Mouse (Mus musculus) heart, embryonic 15.5 days (tissue): Measurements from ENCODE around the gene Zfp652. TPM values are rescaled to one million over a fixed set of nuclear protein-coding genes. Genes with fewer than 3 reads are reported as not detected.
"Not testable (repeated sequence)": the region's sequence is repeated elsewhere in the genome, so short reads cannot be mapped to it uniquely, and the experiment has no call there.

Source experiments
- ATAC-seq: fragments of 200-750 bp; cut with Nextera tagmentation; replicated peaks from 2 replicates; pipeline ENCODE4 v1.8.0; 2017; ENCODE audit warnings: low read depth, moderate TSS enrichment; ENCODE audit not compliant: insufficient number of reproducible peaks, insufficient read depth, low FRiP score
- H3K27ac ChIP-seq: fragments of 300-500 bp; sonication (generic); 2 replicates; pipeline ENCODE4 v1.5.1; 2015; ENCODE audit warnings: mild to moderate bottlenecking, inconsistent platforms
- H3K27me3 ChIP-seq: fragments of 300-500 bp; sonication (generic); 2 replicates; pipeline ENCODE4 v1.6.1; 2015; ENCODE audit warnings: inconsistent platforms
- H3K36me3 ChIP-seq: fragments of 300-500 bp; sonication (generic); 2 replicates; pipeline ENCODE4 v1.6.1; 2015; ENCODE audit warnings: mild to moderate bottlenecking, inconsistent platforms
- H3K4me1 ChIP-seq: fragments of 300-500 bp; sonication (generic); replicated peaks from 2 replicates; pipeline ENCODE4 v1.6.1; 2015; ENCODE audit warnings: inconsistent platforms
- H3K4me2 ChIP-seq: fragments of 300-500 bp; sonication (generic); 2 replicates; pipeline ENCODE4 v1.6.1; 2015; ENCODE audit warnings: inconsistent platforms, mild to moderate bottlenecking, moderate library complexity
- H3K4me3 ChIP-seq: fragments of 300-500 bp; sonication (generic); 2 replicates; pipeline ENCODE4 v1.5.1; 2015; ENCODE audit warnings: mild to moderate bottlenecking, inconsistent platforms
- H3K9ac ChIP-seq: fragments of 300-500 bp; sonication (generic); 2 replicates; pipeline ENCODE4 v1.6.1; 2015; ENCODE audit warnings: mild to moderate bottlenecking, inconsistent platforms
- H3K9me3 ChIP-seq: fragments of 300-500 bp; sonication (generic); replicated peaks from 2 replicates; pipeline ENCODE4 v1.6.1; 2016; ENCODE audit warnings: inconsistent platforms
- WGBS: fragments of 180-500 bp; shearing (Covaris S2); methylation state at CpG from one replicate; pipeline ENCODE4 v1.1.7; 2015; ENCODE audit warnings: mixed read lengths; 5-methylcytosine and 5-hydroxymethylcytosine counted together
- polyA plus RNA-seq: library from polyadenylated mRNA; unstranded; fragments of >200 nt; fragmentation: Nextera tagmentation; extraction: Ambion mirVana; gene quantifications from 2 replicates; pipeline ENCODE4 v1.2.1, GENCODE M21; 2015

Zfp652 gene
- polyA plus RNA-seq, result 12.9 and 14.3 TPM in 2 replicates

DNA sequence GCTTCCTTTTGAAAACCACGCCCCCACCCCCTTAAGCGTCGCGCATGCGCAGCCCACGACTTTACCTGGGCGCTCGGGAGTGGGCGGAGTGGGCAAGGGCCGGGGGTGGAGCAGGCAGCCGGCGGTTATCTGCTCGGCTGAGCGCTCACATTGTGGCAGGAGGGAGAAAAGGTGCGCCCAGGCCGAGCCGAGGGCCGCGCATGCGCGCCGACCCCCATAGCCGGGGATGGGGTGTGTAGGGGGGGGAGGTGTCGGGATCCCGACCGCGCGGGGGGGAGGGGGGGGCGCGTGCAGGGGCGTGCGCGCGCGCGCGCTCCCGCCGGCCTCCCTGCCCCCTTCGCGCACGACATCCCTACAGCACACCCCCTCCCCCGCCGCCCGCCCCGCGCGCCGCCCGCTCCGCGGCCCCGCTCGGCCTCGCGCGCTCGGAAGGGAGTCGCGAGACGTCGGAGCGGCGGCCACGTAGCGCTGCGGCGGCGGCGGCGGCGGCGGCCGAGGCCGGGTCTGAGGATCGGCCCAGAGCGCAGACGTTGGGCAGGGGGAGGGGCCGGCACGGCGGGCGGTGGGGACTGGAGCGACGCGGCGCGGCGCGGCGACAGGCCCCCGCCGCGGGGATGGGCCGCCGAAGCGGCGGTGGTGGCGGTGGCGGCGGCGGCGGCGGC lies at the start of gene Zfp652:
Gene Zfp652, plus strand, starts transcription at position 111 of the 662 bp plus-strand sequence.
- Histone ChIP-seq H3K4me3 (peak within 1 kb of the TSS; percentile 95), H3K4me1 (peaks cover 34% of the 10 kb centered on the region), H3K4me2 (peak within 1 kb of the TSS; percentile 93), H3K9ac (peak within 1 kb of the TSS; percentile 98), H3K36me3 (no peaks in the 10 kb centered on the region), H3K27ac (peak within 1 kb of the TSS; percentile 96), H3K9me3 (no peaks in the 10 kb centered on the region), H3K27me3 (no peaks in the 10 kb centered on the region)
- 2% methylated on average over 28 of the region's 103 CpGs for WGBS
- peak; percentile 91 for ATAC-seq

DNA sequence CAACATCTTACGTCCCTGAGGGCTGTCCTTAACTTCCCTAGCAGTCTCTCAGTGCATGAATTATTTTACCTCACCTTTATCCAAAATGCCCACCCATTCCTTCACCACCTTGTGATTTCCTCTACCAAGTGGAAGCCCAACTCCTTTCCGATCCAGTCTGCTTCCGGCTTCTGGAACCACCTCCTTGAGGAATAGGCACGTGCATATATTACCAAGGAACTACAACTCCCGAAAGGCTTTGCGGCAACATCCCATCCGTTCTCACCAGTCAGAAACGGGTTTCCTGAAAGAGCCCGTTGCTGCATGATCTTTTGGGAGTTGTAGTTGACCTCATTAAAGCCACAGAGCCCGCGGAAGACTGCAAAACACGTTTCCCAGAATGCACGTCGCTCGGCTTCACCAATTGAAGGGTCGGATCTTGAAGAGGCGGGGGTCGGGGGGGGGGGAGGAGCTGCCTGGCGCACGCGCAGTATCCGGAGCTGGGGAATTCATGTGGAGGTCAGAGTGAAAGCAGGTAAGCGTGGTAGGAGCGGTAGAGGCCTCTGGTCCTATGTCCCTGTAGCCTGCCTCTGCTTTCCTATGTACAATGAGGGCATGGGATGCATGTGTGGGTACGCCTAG lies 45.8 kb upstream of the Zfp652 start, which contains the start of gene Phb:
Gene Phb, plus strand, starts transcription at position 429 of the 621 bp plus-strand sequence.
- WGBS, result 1% methylated on average over 25 of the region's 25 CpGs
- peaks cover 27% of the 10 kb centered on the region for H3K36me3 ChIP-seq
- peak within 1 kb of the TSS; percentile 73 for H3K9ac ChIP-seq
- H3K4me1 ChIP-seq, result peaks cover 11% of the 10 kb centered on the region
- H3K4me3 ChIP-seq, result peak within 1 kb of the TSS; percentile 73
- H3K4me2 ChIP-seq, result peak within 1 kb of the TSS; percentile 74
- H3K27me3 ChIP-seq, result no peaks in the 10 kb centered on the region
- H3K9me3 ChIP-seq, result no peaks in the 10 kb centered on the region
- ATAC-seq, result peak; percentile 95
- H3K27ac ChIP-seq, result peak within 1 kb of the TSS; percentile 88

DNA sequence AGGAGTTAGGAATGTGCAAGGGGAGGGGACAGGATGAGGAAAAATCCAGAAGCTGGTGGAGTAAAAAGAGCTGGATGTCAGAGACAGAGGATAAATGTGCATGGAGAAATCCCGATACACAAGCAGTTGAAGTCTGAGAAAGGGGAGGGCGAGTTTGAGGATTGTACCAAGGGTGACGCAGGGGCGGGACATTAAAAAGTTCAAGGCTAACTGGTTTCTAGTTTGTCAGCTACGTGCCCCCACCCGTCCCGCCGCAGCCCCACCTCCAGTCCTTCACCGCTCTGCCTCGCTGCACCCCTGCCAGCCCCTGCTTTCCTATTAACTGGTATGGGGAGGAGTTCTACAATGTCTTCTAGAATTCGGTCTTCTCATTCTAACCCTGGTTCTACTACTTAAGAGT lies 45.3 kb upstream of the Zfp652 start:
- H3K4me2 ChIP-seq, result peak overlapping the region; percentile 74
- H3K9me3 ChIP-seq, result no peaks in the 10 kb centered on the region
- H3K27ac ChIP-seq, result peak overlapping the region; percentile 88
- peak overlapping the region; percentile 73 for H3K4me3 ChIP-seq
- ATAC-seq, result peak; percentile 27
- under 1% methylated on average over 11 of the region's 11 CpGs for WGBS
- peaks cover 33% of the 10 kb centered on the region for H3K36me3 ChIP-seq
- H3K27me3 ChIP-seq, result no peaks in the 10 kb centered on the region
- H3K4me1 ChIP-seq, result peaks cover 11% of the 10 kb centered on the region
- H3K9ac ChIP-seq, result peak overlapping the region; percentile 73

DNA sequence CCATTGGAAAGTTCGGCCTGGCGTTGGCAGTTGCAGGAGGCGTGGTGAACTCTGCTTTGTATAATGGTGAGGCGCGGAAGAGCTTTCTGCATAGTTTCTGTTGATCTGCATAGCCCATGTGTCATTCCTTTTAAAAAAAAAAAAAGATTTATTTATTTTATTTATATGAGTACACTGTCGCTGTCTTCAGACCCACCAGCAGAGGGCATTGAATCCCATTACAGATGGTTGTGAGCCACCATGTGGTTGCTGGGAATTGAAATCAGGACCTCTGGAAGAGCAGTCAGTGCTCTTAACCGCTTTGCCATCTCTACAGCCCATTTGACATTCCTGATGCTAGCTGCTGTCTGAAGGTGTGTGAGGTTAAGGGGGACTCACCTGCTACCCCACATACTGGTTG lies 44.4 kb upstream of the Zfp652 start:
- Histone ChIP-seq H3K4me2 (peak overlapping the region; percentile 74), H3K9ac (peak overlapping the region; percentile 73; the same call in 1 of the 2 replicates), H3K4me1 (peaks cover 11% of the 10 kb centered on the region), H3K36me3 (peaks cover 39% of the 10 kb centered on the region), H3K4me3 (peak overlapping the region; percentile 73)
- H3K27ac ChIP-seq, H3K9me3 ChIP-seq, H3K27me3 ChIP-seq, ATAC-seq: not testable (repeated sequence)
- WGBS, result 89% methylated on average over 7 of the region's 7 CpGs

DNA sequence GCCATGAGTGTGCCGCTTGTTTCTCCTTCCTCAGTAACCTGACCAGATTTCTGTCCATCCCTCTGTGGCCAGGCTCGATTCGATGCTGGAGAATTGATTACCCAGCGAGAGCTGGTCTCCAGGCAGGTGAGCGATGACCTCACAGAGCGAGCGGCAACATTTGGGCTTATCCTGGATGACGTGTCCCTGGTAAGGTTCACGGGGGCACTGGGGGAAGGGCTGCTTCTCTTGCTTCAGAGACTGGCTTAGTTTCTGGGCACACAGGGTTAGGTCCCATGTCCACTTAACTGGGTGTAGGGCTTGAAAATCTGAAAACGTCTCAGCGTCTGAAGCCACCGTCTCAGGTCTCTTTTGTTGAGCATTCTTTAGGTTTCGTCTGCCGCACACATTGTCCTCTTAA lies 37.0 kb upstream of the Zfp652 start:
- peaks cover 70% of the 10 kb centered on the region for H3K36me3 ChIP-seq
- no peak overlapping the region for H3K4me2 ChIP-seq
- 88% methylated on average over 14 of the region's 14 CpGs for WGBS
- H3K9me3 ChIP-seq, result no peaks in the 10 kb centered on the region
- H3K27ac ChIP-seq, result no peak overlapping the region
- no peak overlapping the region for H3K9ac ChIP-seq
- no peaks in the 10 kb centered on the region for H3K27me3 ChIP-seq
- ATAC-seq, result no peak
- peaks cover 9% of the 10 kb centered on the region; the same call in 1 of the 2 replicates for H3K4me1 ChIP-seq
- no peak overlapping the region for H3K4me3 ChIP-seq

DNA sequence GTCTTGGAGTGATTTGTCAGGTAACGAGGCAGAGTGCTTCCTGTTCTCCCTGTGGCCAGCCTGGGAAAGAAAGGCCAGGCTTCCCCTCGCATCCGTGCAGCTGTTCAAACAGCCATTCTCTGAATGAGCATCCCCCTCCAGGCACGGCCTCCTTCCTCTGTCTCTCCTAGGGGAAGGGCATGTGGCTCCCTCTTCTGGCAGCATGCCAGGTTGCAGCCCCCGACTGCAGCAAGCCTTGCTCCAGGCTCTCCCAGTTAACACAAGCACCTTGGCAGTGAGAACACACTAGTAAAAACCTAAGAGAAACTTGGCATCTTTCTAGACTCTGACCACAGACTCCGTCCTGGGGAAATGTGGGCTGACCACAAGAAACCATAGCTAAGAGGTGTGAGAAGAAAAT lies 36.2 kb upstream of the Zfp652 start:
- no peak overlapping the region for H3K4me2 ChIP-seq
- 24% methylated on average over 6 of the region's 6 CpGs for WGBS
- peaks cover 9% of the 10 kb centered on the region; the same call in 1 of the 2 replicates for H3K4me1 ChIP-seq
- H3K27ac ChIP-seq, result no peak overlapping the region; the same call in 1 of the 2 replicates
- no peaks in the 10 kb centered on the region for H3K27me3 ChIP-seq
- H3K9ac ChIP-seq, result no peak overlapping the region
- H3K9me3 ChIP-seq, result no peaks in the 10 kb centered on the region
- no peak overlapping the region for H3K4me3 ChIP-seq
- peaks cover 65% of the 10 kb centered on the region for H3K36me3 ChIP-seq
- no peak for ATAC-seq

DNA sequence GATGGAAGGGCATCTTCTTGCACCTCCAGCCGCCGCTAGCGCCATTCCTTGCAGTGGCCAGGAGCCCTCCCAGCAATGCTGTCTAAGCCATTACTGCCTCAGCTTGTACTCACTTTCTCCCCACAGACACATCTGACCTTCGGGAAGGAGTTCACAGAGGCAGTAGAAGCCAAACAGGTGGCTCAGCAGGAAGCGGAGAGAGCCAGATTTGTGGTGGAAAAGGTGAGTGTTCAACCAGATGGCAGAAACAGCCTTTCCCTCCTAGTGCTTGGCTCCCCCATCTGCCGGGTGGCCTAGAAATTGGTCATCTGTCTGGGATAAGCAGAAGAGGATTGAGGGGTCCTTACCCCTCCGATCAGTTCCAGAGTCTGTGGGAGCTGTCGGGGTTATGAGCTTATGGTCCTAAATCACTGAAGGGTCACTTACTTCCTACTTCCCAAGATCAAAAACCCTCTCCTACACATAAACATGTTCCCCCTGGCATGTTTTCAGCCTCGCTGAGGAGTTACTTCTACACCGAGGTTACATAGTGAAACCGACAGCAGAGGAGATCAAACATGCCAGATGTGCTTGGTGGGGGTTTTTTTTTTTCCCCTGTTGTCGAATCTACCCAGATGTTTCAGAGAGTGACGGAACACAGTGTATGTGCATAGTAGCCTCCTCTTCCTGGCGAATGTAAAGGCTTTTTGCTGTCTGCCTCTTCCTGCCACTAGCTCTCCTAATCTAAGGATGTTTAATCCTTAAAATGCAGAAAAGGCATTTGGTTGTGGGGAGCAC lies 34.4 kb upstream of the Zfp652 start:
- Histone ChIP-seq H3K27ac (no peak overlapping the region), H3K4me2 (no peak overlapping the region), H3K4me1 (peaks cover 16% of the 10 kb centered on the region), H3K27me3 (no peaks in the 10 kb centered on the region), H3K4me3 (no peak overlapping the region), H3K9me3 (no peaks in the 10 kb centered on the region), H3K36me3 (peaks cover 55% of the 10 kb centered on the region), H3K9ac (no peak overlapping the region)
- ATAC-seq, result no peak
- WGBS, result 85% methylated on average over 14 of the region's 14 CpGs

DNA sequence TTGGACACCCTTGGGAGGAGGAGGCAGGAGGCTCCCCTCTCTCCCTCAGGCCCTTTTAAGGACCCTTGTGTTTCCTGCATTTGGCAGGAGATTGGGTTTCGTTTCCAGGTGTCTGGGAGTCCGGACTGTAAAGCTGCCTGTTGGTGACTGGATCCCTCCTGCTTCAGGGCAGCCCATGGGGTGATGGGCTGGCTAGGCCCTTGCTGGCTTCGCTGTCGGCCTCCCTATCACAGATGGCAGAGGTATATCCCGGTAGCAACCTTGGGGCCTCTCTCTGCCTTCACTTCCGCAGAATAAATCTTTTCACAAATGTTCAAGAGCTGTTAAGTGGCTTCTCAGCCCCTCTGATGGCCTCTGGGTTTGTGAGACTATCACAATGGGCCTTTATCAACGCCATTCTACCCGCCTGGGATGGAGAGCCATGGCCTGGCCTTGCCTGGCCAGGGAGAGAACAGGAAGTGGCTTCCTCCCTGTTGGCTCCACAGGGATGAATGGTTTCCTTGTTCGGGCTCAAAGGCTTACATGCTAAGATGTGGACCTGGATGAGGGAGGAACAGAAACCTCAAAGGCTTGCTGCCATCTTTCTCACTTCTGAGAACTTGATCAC lies 30.4 kb upstream of the Zfp652 start:
- Histone ChIP-seq H3K4me3 (no peak overlapping the region), H3K27me3 (no peaks in the 10 kb centered on the region), H3K9me3 (no peaks in the 10 kb centered on the region), H3K36me3 (peaks cover 36% of the 10 kb centered on the region), H3K27ac (peak overlapping the region; percentile 32; the same call in 1 of the 2 replicates), H3K4me2 (no peak overlapping the region), H3K9ac (no peak overlapping the region; the same call in 1 of the 2 replicates), H3K4me1 (peaks cover 10% of the 10 kb centered on the region)
- no peak; the same call in 1 of the 2 replicates for ATAC-seq
- WGBS, result 41% methylated on average over 9 of the region's 9 CpGs

DNA sequence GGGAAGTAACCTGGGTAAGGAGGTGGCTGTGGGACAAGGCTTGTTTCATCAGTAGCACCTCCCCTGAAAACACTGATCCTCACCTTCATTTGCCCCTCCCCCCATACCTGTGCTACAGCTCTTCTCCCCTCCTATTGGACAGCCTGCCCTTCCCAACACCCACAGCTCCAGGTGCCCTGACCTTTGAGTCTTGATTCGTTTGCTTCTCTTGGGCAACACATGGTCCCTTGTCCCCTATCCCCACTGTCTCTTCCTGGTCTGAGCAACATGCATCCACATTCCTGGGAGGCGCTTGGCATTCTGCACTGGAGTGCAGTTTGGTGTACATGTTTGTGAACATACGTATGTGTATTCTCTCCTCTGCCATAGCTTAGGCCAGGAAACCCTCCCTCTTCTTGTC lies 29.5 kb upstream of the Zfp652 start:
- WGBS, result 87% methylated on average over 3 of the region's 3 CpGs
- Histone ChIP-seq H3K9me3 (no peaks in the 10 kb centered on the region), H3K27me3 (no peaks in the 10 kb centered on the region), H3K4me3 (no peak overlapping the region), H3K36me3 (peaks cover 28% of the 10 kb centered on the region), H3K9ac (no peak overlapping the region), H3K4me2 (no peak overlapping the region), H3K27ac (no peak overlapping the region), H3K4me1 (peaks cover 10% of the 10 kb centered on the region)
- ATAC-seq, result no peak

DNA sequence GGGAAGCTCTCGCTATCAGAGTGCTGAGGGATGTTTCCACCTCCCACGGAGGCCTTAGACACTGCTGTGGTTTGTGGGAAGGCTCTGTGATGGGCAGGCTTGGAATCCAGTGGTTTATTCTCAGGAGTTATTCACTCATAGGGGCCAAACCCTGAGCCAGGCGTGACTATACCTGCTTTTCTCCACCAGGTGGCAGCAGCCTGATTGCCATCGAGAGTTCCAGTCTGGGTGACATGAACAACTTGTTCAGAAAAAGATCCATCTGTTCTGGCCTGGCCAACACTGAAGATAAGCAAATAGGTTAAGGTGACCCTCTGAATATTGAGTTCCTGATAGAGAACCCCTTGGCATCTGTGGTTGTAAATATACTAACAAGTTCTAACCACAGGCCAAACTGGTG lies 26.4 kb upstream of the Zfp652 start:
- Histone ChIP-seq H3K27me3 (no peaks in the 10 kb centered on the region), H3K4me1 (peaks cover 24% of the 10 kb centered on the region), H3K9me3 (no peaks in the 10 kb centered on the region), H3K9ac (no peak overlapping the region), H3K27ac (no peak overlapping the region), H3K36me3 (peaks cover 4% of the 10 kb centered on the region; the same call in 1 of the 2 replicates), H3K4me3 (no peak overlapping the region), H3K4me2 (no peak overlapping the region)
- ATAC-seq, result no peak
- 2% methylated on average over 4 of the region's 4 CpGs for WGBS
